Mouse (Mus musculus) olfactory bulb, adult 2 months (tissue): ENCODE data around the gene Vmn1r207-ps.

Experiments
- CTCF ChIP-seq: fragments of 200-500 bp; IDR thresholded peaks from 2 replicates; pipeline ENCODE4 v1.5.1; 2012; ENCODE audit warnings: low read depth, mild to moderate bottlenecking, low read length, moderate library complexity; ENCODE audit not compliant: insufficient read depth
- POLR2A ChIP-seq: fragments of 200-500 bp; IDR thresholded peaks from 2 replicates; pipeline ENCODE4 v1.6.1; 2012; ENCODE audit warnings: mild to moderate bottlenecking, low read depth, low read length, moderate library complexity; ENCODE audit not compliant: insufficient read depth

GRCm38 (mm10) chr13:22747524-22747923 is 18.1 kb upstream of the Vmn1r207-ps start:
- TF ChIP-seq CTCF (no peak), POLR2A (no peak)
